In the genomic region with DNA sequence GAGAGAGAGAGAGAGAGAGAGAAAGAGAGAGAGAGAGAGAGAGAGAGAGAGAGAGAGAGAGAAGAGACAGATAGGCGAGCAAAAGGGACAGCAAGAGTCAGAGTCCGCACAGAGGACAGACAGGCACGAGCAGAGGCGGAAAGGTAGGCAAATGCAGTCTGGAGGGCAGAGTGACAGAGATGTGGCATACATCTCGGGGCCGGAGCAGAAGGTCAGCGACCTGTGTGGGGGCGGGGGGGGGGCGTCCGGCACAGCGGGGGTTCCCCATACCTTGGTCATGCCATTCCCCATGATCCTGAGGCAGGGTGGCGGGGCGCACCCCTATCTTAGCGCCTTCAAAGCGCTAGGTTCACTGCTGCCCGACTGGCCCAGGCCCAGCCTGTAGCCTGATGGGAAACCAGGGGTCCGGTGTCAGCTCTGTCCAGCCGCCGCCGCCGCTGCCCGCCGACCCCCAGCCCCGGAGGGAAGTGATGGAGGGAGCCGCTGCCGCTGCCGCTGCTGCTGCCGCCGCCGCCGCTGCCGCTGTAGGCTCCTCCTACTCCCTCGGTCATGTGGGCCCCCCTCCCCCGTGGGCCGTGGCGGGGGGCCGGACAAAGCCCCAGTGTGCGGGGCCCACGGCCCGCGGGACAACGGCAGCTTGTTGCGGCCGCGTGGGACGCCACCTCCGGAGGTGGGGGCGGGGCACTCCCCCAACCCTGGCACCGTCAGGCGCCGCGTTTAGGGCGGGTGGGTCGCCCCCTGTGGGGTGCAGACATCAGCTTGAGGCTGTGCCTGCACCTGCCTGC, we compare ENCODE assay signal across 8 mouse cellular contexts. TPM values are rescaled to one million over a fixed set of nuclear protein-coding genes. Genes with fewer than 3 reads are reported as not detected.
DNase-seq lines count a peak whose midpoint lies in the region; ATAC-seq and TF ChIP-seq lines count a peak whose summit lies in the region.

A gene (minus strand): TSS at position 634 of the 785 bp plus-strand sequence.

- ATAC-seq in hindbrain, embryonic 15.5 days (ENCODE audit: low FRiP score, low read depth), result peak; percentile 83
- ATAC-seq in neural tube, embryonic 14.5 days (ENCODE audit: low read depth), result peak; percentile 84

- H3K9ac ChIP-seq in ES-Bruce4 (ENCODE audit: low read depth, poor library complexity, severe bottlenecking), result peak within 1 kb of the TSS; percentile 82
- H3K9ac ChIP-seq in hindbrain, embryonic 15.5 days, result peak within 1 kb of the TSS; percentile 85
- peak within 1 kb of the TSS; percentile 92 for H3K9ac ChIP-seq in neural tube, embryonic 14.5 days (replicated peaks; ENCODE audit: low read depth, low read length)

- no peak within 1 kb of the TSS for H3K27ac ChIP-seq in ES-Bruce4 (ENCODE audit: insufficient read depth, low read length)
- H3K27ac ChIP-seq in embryonic fibroblast, embryonic 13.5 days (ENCODE audit: insufficient read depth, low read length), result no peak within 1 kb of the TSS
- H3K27ac ChIP-seq in hindbrain, embryonic 15.5 days (replicated peaks), result peak within 1 kb of the TSS; percentile 85
- peak within 1 kb of the TSS; percentile 70 for H3K27ac ChIP-seq in neural tube, embryonic 14.5 days (ENCODE audit: low read depth, low read length)

- H3K4me1 ChIP-seq in ES-Bruce4 (ENCODE audit: control insufficient read depth, insufficient read depth, low read length), result peaks cover 2% of the 10 kb centered on the region
- H3K4me1 ChIP-seq in embryonic fibroblast, embryonic 13.5 days (ENCODE audit: control insufficient read depth, insufficient read depth, low read length), result no peaks in the 10 kb centered on the region
- H3K4me1 ChIP-seq in hindbrain, embryonic 15.5 days (replicated peaks), result peaks cover 29% of the 10 kb centered on the region
- H3K4me1 ChIP-seq in neural tube, embryonic 14.5 days (ENCODE audit: control insufficient read depth, insufficient read depth, low read length), result peaks cover 8% of the 10 kb centered on the region; the same call in 1 of the 2 replicates

- peak; percentile 49 to 68 for DNase-seq in adrenal gland, postnatal 36 days
- peak; percentile 61 to 72 for DNase-seq in left cerebral cortex, postnatal 36 days (ENCODE audit: low spot score in 2 of 2)
- DNase-seq in spleen, postnatal 10 days (ENCODE audit: low spot score in 2 of 2), result no peak
- no peak for DNase-seq in lung, postnatal 36 days

- peaks cover 4% of the 10 kb centered on the region; the same call in 1 of the 2 replicates for H3K27me3 ChIP-seq in ES-Bruce4 (ENCODE audit: control insufficient read depth, insufficient read depth, low read length, poor library complexity, severe bottlenecking)
- H3K27me3 ChIP-seq in hindbrain, embryonic 15.5 days, result peaks cover 10% of the 10 kb centered on the region; the same call in 1 of the 2 replicates
- peaks cover 5% of the 10 kb centered on the region; the same call in 1 of the 2 replicates for H3K27me3 ChIP-seq in neural tube, embryonic 14.5 days (ENCODE audit: control insufficient read depth, insufficient read depth, low read length)

- H3K4me3 ChIP-seq in ES-Bruce4 (ENCODE audit: low read depth, low read length), result peak within 1 kb of the TSS; percentile 54
- peak within 1 kb of the TSS; percentile 53 for H3K4me3 ChIP-seq in embryonic fibroblast, embryonic 13.5 days (ENCODE audit: insufficient read depth, low read length)
- peak within 1 kb of the TSS; percentile 81 for H3K4me3 ChIP-seq in hindbrain, embryonic 15.5 days
- H3K4me3 ChIP-seq in neural tube, embryonic 14.5 days (ENCODE audit: low read depth, low read length), result peak within 1 kb of the TSS; percentile 64

- WGBS in hindbrain, embryonic 15.5 days, result under 1% methylated on average over 51 of the region's 54 CpGs
- WGBS in neural tube, embryonic 14.5 days, result 1% methylated on average over 44 of the region's 54 CpGs

- TF ChIP-seq CTCF in ES-Bruce4 (IDR thresholded peaks at IDR 0.05; ENCODE audit: low read depth, low read length), result no peak
- no peak for TF ChIP-seq CTCF in embryonic fibroblast, embryonic 13.5 days (IDR thresholded peaks at IDR 0.05; ENCODE audit: borderline replicate concordance, insufficient read depth, low read length)

- peak within 1 kb of the TSS; percentile 95 for H3K4me2 ChIP-seq in hindbrain, embryonic 15.5 days
- peak within 1 kb of the TSS; percentile 81 for H3K4me2 ChIP-seq in neural tube, embryonic 14.5 days (ENCODE audit: low read depth, low read length)

- TF ChIP-seq EP300 in ES-Bruce4 (IDR thresholded peaks at IDR 0.05; ENCODE audit: insufficient read depth, low read depth, low read length), result no peak

- no peaks in the 10 kb centered on the region for H3K9me3 ChIP-seq in ES-Bruce4 (replicated peaks; ENCODE audit: control insufficient read depth, insufficient read depth, low read length, poor library complexity, severe bottlenecking)
- no peaks in the 10 kb centered on the region for H3K9me3 ChIP-seq in hindbrain, embryonic 15.5 days
- no peaks in the 10 kb centered on the region for H3K9me3 ChIP-seq in neural tube, embryonic 14.5 days (ENCODE audit: control insufficient read depth, low read length)

- no peaks in the 10 kb centered on the region for H3K36me3 ChIP-seq in ES-Bruce4 (ENCODE audit: control insufficient read depth, insufficient read depth, low read length, poor library complexity, severe bottlenecking)
- no peaks in the 10 kb centered on the region for H3K36me3 ChIP-seq in hindbrain, embryonic 15.5 days
- H3K36me3 ChIP-seq in neural tube, embryonic 14.5 days (ENCODE audit: control insufficient read depth, insufficient read depth, low read length), result no peaks in the 10 kb centered on the region

- intact Hi-C loops in left cerebral cortex, postnatal 36 days (cut with DNase I), result loop anchor here (5.0 kb wide), 1 partner anchor 66 kb away; a partner anchor contains a TSS

- no peak for TF ChIP-seq POLR2A in ES-Bruce4 (IDR thresholded peaks at IDR 0.05; ENCODE audit: insufficient read depth, low read length)
- no peak for TF ChIP-seq POLR2A in embryonic fibroblast, embryonic 13.5 days (IDR thresholded peaks at IDR 0.05; ENCODE audit: low read depth, low read length)

RNA-seq across cellular contexts. Expression of the gene that starts here (rescaled TPM):
- 0.36 TPM in 1 of 2 replicates, not detected in the other for polyA plus RNA-seq in ES-Bruce4 (2011; ENCODE audit: insufficient read depth, insufficient read length, low read depth, missing spikeins)
- 1 to 10 TPM in 1 of 2 experiments, under 1 TPM in 1; 0.99 to 2.1 TPM for total RNA-seq in adrenal gland, postnatal 36 days (2021)
- 2.2 and 3.5 TPM in 2 replicates for polyA plus RNA-seq in embryonic fibroblast, embryonic 13.5 days (2011; ENCODE audit: insufficient read length, low read depth, missing spikeins)
- 10.3 and 13.5 TPM in 2 replicates for polyA plus RNA-seq in hindbrain, embryonic 15.5 days (2015; fragmentation: Nextera tagmentation; extraction: Ambion mirVana)
- total RNA-seq in left cerebral cortex, postnatal 36 days (2021), result 10 to 100 TPM; 14.7 to 23.6 TPM
- 9.2 and 12.6 TPM in 2 replicates for polyA plus RNA-seq in neural tube, embryonic 14.5 days (2014; fragmentation: Nextera tagmentation; extraction: Ambion mirVana)

Comparison
In these comparisons a context has a peak if more than half of its experiments do, and no peak if none do; other contexts are left out.
1. RNA of the gene that starts here (total RNA-seq): 14.7 to 23.6 TPM in left cerebral cortex, postnatal 36 days; 0.99 to 2.1 TPM in adrenal gland, postnatal 36 days; every median in the first group is over 4 times any median in the second.
2. H3K27ac ChIP-seq: peak in hindbrain, embryonic 15.5 days (single experiment) and neural tube, embryonic 14.5 days (single experiment); none in ES-Bruce4 (single experiment) and embryonic fibroblast, embryonic 13.5 days (single experiment).
3. DNase-seq: peak in adrenal gland, postnatal 36 days (2 of 2) and left cerebral cortex, postnatal 36 days (2 of 2); none in spleen, postnatal 10 days (0 of 2) and lung, postnatal 36 days (single experiment).
4. Peak in every context shown above with its lines, with median percentiles within 50 percentile points of each other: H3K4me3 ChIP-seq and H3K9ac ChIP-seq.